Mouse (Mus musculus): Measurements from ENCODE around the gene Gfod2. TPM values are rescaled to one million over a fixed set of nuclear protein-coding genes. Genes with fewer than 3 reads are reported as not detected.

Gfod2 gene
- 3.0 and 9.7 TPM in 2 replicates for polyA plus RNA-seq (2012; ENCODE audit: insufficient read depth, low replicate concordance)

DNA sequence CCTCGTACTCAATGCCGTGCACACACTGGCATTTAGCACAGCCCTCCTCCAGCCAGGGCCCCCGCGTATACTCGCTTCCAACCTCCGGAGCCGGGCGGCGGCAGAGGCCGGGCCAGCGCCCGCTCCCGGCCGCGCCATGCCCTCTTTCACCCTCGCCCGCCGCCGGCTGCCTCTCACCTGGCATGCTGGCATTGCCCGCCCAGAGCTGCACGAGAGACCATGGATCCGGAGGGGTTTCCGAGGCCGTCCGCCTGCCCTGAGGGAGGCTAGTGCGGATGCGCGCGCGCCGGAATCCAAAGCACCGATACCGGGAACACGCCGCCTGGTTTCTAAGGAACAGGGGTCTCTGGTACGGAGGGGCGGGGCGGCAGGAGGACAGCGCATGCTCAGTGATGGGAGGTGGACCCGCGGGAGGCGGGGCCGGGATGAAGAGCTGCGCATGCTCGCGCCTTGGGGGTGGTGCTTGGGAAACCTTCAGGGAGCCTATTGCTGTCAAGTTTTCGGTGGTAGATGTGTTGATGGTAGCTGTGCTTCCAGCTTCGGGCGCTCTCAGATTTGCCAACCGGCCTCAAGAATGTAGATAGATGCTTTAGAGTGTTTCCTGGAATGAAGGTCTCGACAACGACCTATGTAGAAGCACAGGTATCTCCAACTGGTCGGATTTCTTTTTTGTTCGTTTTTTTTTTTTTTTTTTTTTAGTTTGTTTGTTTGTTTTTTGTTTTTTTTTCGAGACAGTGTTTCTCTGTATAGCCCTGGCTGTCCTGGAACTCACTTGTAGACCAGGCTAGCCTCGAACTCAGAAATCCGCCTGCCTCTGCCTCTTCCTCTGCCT lies at the start of gene Gfod2:
Gene Gfod2 (minus strand): TSS at position 388 of the 832 bp plus-strand sequence.
- H3K9me3 ChIP-seq, result no peaks in the 10 kb centered on the region
- peaks cover 11% of the 10 kb centered on the region for H3K36me3 ChIP-seq (replicated peaks; ENCODE audit: low read length)
- peaks cover 64% of the 10 kb centered on the region for H3K4me1 ChIP-seq
- no peak for TF ChIP-seq GATA1 (IDR thresholded peaks at IDR 0.05; ENCODE audit: borderline replicate concordance, low read length)
- no peak for TF ChIP-seq FLI1 (IDR thresholded peaks at IDR 0.05; ENCODE audit: low read length)
- peak within 1 kb of the TSS; percentile 93 for H3K4me3 ChIP-seq (replicated peaks)
- no peaks in the 10 kb centered on the region for H3K27me3 ChIP-seq (replicated peaks)

DNA sequence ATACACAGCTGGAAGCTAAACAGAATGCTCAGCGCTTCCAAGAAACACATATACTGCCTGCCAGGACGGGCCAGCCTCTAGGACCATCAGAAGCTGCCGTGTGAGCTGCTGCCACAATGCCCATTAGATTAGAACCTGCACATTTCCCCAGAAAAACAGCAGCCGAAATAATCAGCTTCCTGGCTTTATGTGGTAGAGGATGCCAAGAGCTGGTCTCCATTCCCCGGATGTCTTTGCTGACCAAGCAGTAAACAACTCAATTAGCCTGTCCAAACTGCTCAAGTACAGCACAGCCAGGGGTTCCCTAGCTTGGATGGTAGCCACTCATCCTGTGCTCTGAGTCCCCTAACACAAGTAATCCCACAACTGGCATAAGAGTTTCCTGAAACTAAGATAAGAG lies 49.3 kb upstream of the Gfod2 start:
- H3K4me3 ChIP-seq (replicated peaks), result peak overlapping the region; percentile 40
- H3K36me3 ChIP-seq (replicated peaks; ENCODE audit: low read length), result peaks cover 78% of the 10 kb centered on the region
- peaks cover 83% of the 10 kb centered on the region for H3K4me1 ChIP-seq
- no peaks in the 10 kb centered on the region for H3K9me3 ChIP-seq
- no peaks in the 10 kb centered on the region for H3K27me3 ChIP-seq (replicated peaks)
- TF ChIP-seq GATA1 (IDR thresholded peaks at IDR 0.05; ENCODE audit: borderline replicate concordance, low read length), result no peak
- TF ChIP-seq FLI1 (IDR thresholded peaks at IDR 0.05; ENCODE audit: low read length), result no peak

DNA sequence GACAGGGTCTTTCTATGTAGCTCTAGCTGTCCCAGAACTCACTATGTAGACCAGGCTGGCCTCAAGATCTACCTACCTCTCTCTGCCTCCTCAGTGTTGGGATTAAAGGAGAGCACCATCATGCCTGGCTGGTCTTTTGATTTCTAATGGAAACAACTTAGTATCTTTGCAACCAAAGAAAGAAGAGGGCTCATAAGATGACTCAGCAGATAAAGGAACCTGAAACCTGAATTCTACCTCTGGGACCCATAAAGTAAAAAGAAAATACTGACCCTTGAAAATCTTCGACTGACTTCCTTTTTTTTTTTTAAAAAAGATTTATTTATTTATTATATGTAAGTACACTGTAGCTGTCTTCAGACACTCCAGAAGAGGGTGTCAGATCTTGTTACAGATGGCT lies 47.5 kb upstream of the Gfod2 start:
- H3K4me1 ChIP-seq, result peaks cover 79% of the 10 kb centered on the region
- H3K36me3 ChIP-seq (replicated peaks; ENCODE audit: low read length), result peaks cover 64% of the 10 kb centered on the region
- H3K9me3 ChIP-seq, result no peaks in the 10 kb centered on the region
- no peak overlapping the region for H3K4me3 ChIP-seq (replicated peaks)
- TF ChIP-seq FLI1 (IDR thresholded peaks at IDR 0.05; ENCODE audit: low read length) (no peak), GATA1 (IDR thresholded peaks at IDR 0.05; ENCODE audit: borderline replicate concordance, low read length) (no peak)
- H3K27me3 ChIP-seq (replicated peaks), result no peaks in the 10 kb centered on the region

DNA sequence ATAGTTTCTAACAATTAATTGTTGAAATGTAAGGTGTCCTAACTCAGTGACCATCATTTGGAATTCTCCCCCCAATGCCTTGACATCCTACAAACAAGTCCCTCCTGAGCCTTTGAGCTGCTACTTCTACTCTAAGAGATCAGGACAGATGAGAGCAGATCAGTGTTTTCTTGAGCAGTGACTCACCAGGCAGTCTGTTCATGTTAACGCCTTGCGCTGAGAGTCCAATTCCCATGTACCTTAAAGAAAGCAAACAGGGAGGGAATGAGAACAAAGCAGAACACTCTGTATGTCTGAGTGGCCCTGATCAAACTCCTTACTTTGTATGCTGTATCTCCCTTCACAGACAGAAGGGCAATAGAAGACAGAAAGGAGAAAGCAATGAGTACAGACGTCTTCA lies 46.9 kb upstream of the Gfod2 start:
- H3K4me3 ChIP-seq (replicated peaks), result no peak overlapping the region
- H3K4me1 ChIP-seq, result peaks cover 79% of the 10 kb centered on the region
- no peaks in the 10 kb centered on the region for H3K27me3 ChIP-seq (replicated peaks)
- peaks cover 63% of the 10 kb centered on the region for H3K36me3 ChIP-seq (replicated peaks; ENCODE audit: low read length)
- no peak for TF ChIP-seq FLI1 (IDR thresholded peaks at IDR 0.05; ENCODE audit: low read length)
- no peak for TF ChIP-seq GATA1 (IDR thresholded peaks at IDR 0.05; ENCODE audit: borderline replicate concordance, low read length)
- H3K9me3 ChIP-seq, result no peaks in the 10 kb centered on the region

DNA sequence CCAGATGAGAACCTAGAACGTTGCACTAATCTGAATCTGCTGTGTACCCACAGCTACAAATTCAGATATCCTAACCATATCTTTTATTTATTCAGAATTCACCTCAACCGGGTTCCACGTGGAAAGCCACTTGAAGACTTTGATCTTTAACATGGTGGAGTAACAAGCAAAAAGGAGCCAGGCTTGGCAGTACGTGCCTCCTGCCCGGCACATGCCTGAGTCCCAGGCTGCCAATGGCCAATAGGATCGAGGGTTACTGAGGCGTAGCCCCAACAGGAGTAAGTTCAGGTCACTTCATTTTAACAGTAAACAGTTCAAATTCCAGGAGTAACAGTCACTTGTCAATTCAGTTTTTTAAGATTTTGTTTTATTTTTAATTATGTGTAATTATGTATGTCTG lies 46.3 kb upstream of the Gfod2 start:
- H3K4me1 ChIP-seq, result peaks cover 81% of the 10 kb centered on the region
- no peaks in the 10 kb centered on the region for H3K27me3 ChIP-seq (replicated peaks)
- H3K4me3 ChIP-seq (replicated peaks), result no peak overlapping the region
- peaks cover 65% of the 10 kb centered on the region for H3K36me3 ChIP-seq (replicated peaks; ENCODE audit: low read length)
- TF ChIP-seq FLI1 (IDR thresholded peaks at IDR 0.05; ENCODE audit: low read length), result no peak
- TF ChIP-seq GATA1 (IDR thresholded peaks at IDR 0.05; ENCODE audit: borderline replicate concordance, low read length), result no peak
- H3K9me3 ChIP-seq, result no peaks in the 10 kb centered on the region

DNA sequence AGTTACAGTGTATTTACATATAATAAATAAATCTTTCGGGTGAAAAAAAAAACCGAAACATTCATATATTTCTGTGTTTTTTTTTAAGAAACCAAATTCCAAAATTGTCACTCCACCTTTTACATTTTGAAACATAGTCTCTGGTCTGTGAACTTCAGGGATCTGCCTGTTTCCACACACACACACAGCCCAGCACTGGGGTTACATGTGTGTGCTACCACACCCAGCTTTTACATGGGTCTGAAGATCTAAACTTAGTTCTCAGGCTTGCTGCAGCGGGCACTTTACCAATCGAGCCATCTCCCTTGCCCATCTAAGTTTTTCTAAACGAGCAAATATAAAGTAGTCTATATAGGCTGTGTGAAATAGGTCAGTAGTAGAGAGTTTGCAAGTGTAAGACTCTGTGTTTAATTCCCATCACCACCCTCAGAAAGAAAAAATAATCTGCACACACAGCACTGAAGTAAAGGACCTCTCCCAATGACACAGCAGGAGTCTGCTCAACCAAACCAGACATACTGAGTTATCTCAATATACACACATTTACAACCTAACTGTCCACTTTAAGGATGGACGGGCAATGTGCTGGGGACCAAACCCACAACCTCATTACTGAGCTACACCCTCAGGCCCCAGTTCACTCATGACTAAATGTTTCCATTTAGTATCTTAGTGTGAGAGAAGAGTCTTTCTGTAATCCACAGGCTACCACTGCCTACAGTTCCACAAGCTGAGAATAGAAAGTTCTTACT lies 42.9 kb upstream of the Gfod2 start:
- H3K4me3 ChIP-seq (replicated peaks), result peak overlapping the region; percentile 67
- no peaks in the 10 kb centered on the region for H3K9me3 ChIP-seq
- peaks cover 72% of the 10 kb centered on the region for H3K4me1 ChIP-seq
- peaks cover 62% of the 10 kb centered on the region for H3K36me3 ChIP-seq (replicated peaks; ENCODE audit: low read length)
- no peak for TF ChIP-seq GATA1 (IDR thresholded peaks at IDR 0.05; ENCODE audit: borderline replicate concordance, low read length)
- TF ChIP-seq FLI1 (IDR thresholded peaks at IDR 0.05; ENCODE audit: low read length), result no peak
- H3K27me3 ChIP-seq (replicated peaks), result no peaks in the 10 kb centered on the region

DNA sequence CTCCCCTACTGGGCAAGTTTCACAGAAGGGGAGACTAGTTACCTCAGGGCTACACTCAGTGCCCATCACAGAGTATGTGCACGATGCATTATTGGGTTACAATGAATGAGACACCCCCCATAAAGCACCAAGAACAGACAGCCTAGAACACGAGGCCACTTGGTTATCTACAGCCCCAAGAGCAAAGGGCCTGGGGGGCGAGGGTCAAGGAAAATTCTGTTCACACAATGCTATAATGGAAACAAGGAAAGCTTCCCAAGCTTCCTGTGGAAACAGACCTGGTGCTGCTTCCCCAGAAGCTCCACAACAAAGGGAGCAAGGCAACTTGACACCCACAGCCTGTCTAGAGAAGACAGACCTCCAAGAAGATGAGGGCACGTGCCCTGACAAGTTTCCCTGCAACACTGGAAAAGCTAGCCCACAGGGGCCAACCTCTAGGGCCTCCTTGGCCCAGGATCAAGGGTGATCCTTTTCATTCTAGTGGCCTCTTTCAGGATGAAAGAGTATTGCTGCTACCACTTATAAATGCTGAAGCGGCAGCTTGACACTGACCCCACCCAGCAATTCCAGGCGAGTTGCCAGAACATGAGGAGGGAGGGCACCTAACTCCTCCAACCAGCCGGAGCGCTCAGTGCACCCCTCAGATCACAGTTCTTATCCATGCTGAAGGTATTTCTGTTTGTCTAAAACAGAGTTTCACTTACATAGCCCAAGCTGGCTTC lies 40.8 kb upstream of the Gfod2 start:
- Histone ChIP-seq H3K27me3 (replicated peaks) (no peaks in the 10 kb centered on the region), H3K9me3 (no peaks in the 10 kb centered on the region), H3K4me1 (peaks cover 75% of the 10 kb centered on the region), H3K4me3 (replicated peaks) (peak overlapping the region; percentile 23), H3K36me3 (replicated peaks; ENCODE audit: low read length) (peaks cover 64% of the 10 kb centered on the region)
- TF ChIP-seq FLI1 (IDR thresholded peaks at IDR 0.05; ENCODE audit: low read length), result no peak

DNA sequence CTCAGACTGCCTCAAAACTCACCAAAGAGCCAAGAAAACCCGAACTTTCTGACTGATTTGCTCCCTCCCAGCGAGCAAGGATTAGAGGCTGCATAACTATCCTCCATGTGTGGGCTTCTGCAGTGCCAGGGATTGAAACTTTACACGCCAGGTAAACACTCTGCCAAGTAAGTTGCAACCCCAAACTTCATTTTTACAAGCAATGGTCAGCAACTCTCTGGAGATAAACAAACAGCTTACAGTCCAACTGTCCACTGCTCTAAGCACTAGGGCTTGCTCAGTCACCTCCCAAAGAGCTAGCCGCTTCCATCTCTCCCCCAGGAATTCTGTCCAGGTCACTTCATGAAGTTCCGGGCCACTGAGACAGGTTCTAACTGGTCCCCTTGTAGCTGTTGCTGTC lies 39.9 kb upstream of the Gfod2 start:
- H3K27me3 ChIP-seq (replicated peaks), result no peaks in the 10 kb centered on the region
- peaks cover 83% of the 10 kb centered on the region for H3K4me1 ChIP-seq
- H3K4me3 ChIP-seq (replicated peaks), result no peak overlapping the region
- peaks cover 69% of the 10 kb centered on the region for H3K36me3 ChIP-seq (replicated peaks; ENCODE audit: low read length)
- no peaks in the 10 kb centered on the region for H3K9me3 ChIP-seq
- TF ChIP-seq FLI1 (IDR thresholded peaks at IDR 0.05; ENCODE audit: low read length), result no peak
- TF ChIP-seq GATA1 (IDR thresholded peaks at IDR 0.05; ENCODE audit: borderline replicate concordance, low read length), result no peak

DNA sequence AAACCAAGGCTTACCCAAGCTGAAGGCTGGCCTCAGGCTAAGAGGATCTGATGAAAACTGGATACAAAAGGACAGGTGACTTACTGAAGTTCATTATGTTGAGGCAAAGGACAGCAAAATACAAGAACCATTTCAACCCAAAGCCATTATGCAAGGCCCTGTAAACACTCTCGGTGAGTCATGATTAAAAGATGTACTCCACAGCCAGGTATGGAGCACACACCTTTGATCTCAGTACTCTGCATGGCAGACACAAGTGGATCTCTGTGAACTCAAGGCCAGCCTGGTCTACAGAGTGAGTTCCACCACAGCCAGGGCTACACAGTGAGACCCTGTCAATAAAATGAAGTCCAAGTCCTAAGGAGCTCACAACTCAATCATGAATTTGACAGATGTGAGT lies 37.3 kb upstream of the Gfod2 start:
- TF ChIP-seq FLI1 (IDR thresholded peaks at IDR 0.05; ENCODE audit: low read length), result no peak
- TF ChIP-seq GATA1 (IDR thresholded peaks at IDR 0.05; ENCODE audit: borderline replicate concordance, low read length), result no peak
- H3K36me3 ChIP-seq (replicated peaks; ENCODE audit: low read length), result peaks cover 87% of the 10 kb centered on the region
- H3K27me3 ChIP-seq (replicated peaks), result no peaks in the 10 kb centered on the region
- peaks cover 89% of the 10 kb centered on the region for H3K4me1 ChIP-seq
- H3K9me3 ChIP-seq, result no peaks in the 10 kb centered on the region
- H3K4me3 ChIP-seq (replicated peaks), result no peak overlapping the region

Measured in megakaryocyte, embryonic 14.5 days (primary cell).